Mouse (Mus musculus) hindbrain, embryonic 10.5 days (tissue): ENCODE measurements around the gene Asphd2. TPM values are rescaled to one million over a fixed set of nuclear protein-coding genes. Genes with fewer than 3 reads are reported as not detected.

Source experiments
- DNase-seq: peaks from one replicate; pipeline ENCODE4 v3.0.0-alpha.2; 2017; ENCODE audit warnings: low spot score
- H3K27ac ChIP-seq: fragments of 300-500 bp; sonication (generic); 2 replicates; pipeline ENCODE4 v1.5.1; 2016; ENCODE audit warnings: mild to moderate bottlenecking, moderate library complexity
- H3K27me3 ChIP-seq: fragments of 300-500 bp; sonication (generic); 2 replicates; pipeline ENCODE4 v1.6.1; 2016; ENCODE audit warnings: mild to moderate bottlenecking; ENCODE audit not compliant: poor library complexity, insufficient read depth, severe bottlenecking
- H3K36me3 ChIP-seq: fragments of 300-500 bp; sonication (generic); 2 replicates; pipeline ENCODE4 v1.6.1; 2016; ENCODE audit warnings: mild to moderate bottlenecking, moderate library complexity
- H3K4me1 ChIP-seq: fragments of 300-500 bp; sonication (generic); replicated peaks from 2 replicates; pipeline ENCODE4 v1.6.1; 2016; ENCODE audit warnings: mild to moderate bottlenecking
- H3K4me3 ChIP-seq: fragments of 300-500 bp; sonication (generic); 2 replicates; pipeline ENCODE4 v1.5.1; 2016; ENCODE audit warnings: mild to moderate bottlenecking, moderate library complexity
- H3K9me3 ChIP-seq: fragments of 300-500 bp; sonication (generic); 2 replicates; pipeline ENCODE4 v1.6.1; 2016; ENCODE audit warnings: mild to moderate bottlenecking, moderate library complexity
- WGBS: fragments of 180-500 bp; shearing (Covaris S2); methylation state at CpG from one replicate; pipeline ENCODE4 v1.1.7; 2016; 5-methylcytosine and 5-hydroxymethylcytosine counted together
- polyA plus RNA-seq: library from polyadenylated mRNA; unstranded; fragments of >200 nt; fragmentation: Nextera tagmentation; extraction: Ambion mirVana; gene quantifications from 2 replicates; pipeline ENCODE4 v1.2.1, GENCODE M21; 2016

Asphd2 gene
- polyA plus RNA-seq, 1 experiment from 2014 or later: 24.8 TPM

GRCm38 (mm10) chr5:112384805-112385472 is 9.7 kb downstream of the Asphd2 start:
- H3K4me1 ChIP-seq: peaks cover 24% of the 10 kb centered on the region
- no peaks in the 10 kb centered on the region for H3K9me3 ChIP-seq
- H3K27me3 ChIP-seq: no peaks in the 10 kb centered on the region
- no peak for DNase-seq
- no peak overlapping the region for H3K4me3 ChIP-seq
- WGBS: 92% methylated on average over 13 of the region's 13 CpGs
- H3K36me3 ChIP-seq: peaks cover 65% of the 10 kb centered on the region
- H3K27ac ChIP-seq: no peak overlapping the region

- 73% methylated on average over 17 of the region's 17 CpGs for WGBS
- DNase-seq: no peak
- Histone ChIP-seq H3K9me3 (no peaks in the 10 kb centered on the region), H3K4me3 (no peak overlapping the region), H3K36me3 (peaks cover 68% of the 10 kb centered on the region), H3K27ac (no peak overlapping the region), H3K27me3 (no peaks in the 10 kb centered on the region), H3K4me1 (peaks cover 18% of the 10 kb centered on the region)
These were observed 11.9 kb downstream of the Asphd2 start for GRCm38 (mm10) chr5:112382641-112383330.

- Histone ChIP-seq H3K4me3 (no peak overlapping the region), H3K27ac (peak overlapping the region; percentile 66), H3K36me3 (peaks cover 68% of the 10 kb centered on the region), H3K9me3 (no peaks in the 10 kb centered on the region), H3K27me3 (no peaks in the 10 kb centered on the region), H3K4me1 (peaks cover 18% of the 10 kb centered on the region)
- WGBS: 67% methylated on average over 9 of the region's 9 CpGs
- no peak for DNase-seq
These were observed 12.6 kb downstream of the Asphd2 start for GRCm38 (mm10) chr5:112382042-112382441.

- Histone ChIP-seq H3K9me3 (no peaks in the 10 kb centered on the region), H3K36me3 (peaks cover 65% of the 10 kb centered on the region), H3K4me3 (no peak overlapping the region), H3K27ac (peak overlapping the region; percentile 29; the same call in 1 of the 2 replicates), H3K27me3 (no peaks in the 10 kb centered on the region), H3K4me1 (peaks cover 22% of the 10 kb centered on the region)
- DNase-seq: no peak
- 86% methylated on average over 11 of the region's 11 CpGs for WGBS
These were observed 13.5 kb downstream of the Asphd2 start for GRCm38 (mm10) chr5:112381154-112381553.

- H3K36me3 ChIP-seq: peaks cover 72% of the 10 kb centered on the region
- no peaks in the 10 kb centered on the region for H3K27me3 ChIP-seq
- DNase-seq: no peak
- H3K27ac ChIP-seq: no peak overlapping the region
- 76% methylated on average over 6 of the region's 6 CpGs for WGBS
- H3K4me1 ChIP-seq: peaks cover 38% of the 10 kb centered on the region
- H3K9me3 ChIP-seq: no peaks in the 10 kb centered on the region
- no peak overlapping the region for H3K4me3 ChIP-seq
These were observed 15.9 kb downstream of the Asphd2 start for GRCm38 (mm10) chr5:112378716-112379115.

GRCm38 (mm10) chr5:112377380-112377779 is 17.3 kb downstream of the Asphd2 start:
- H3K4me1 ChIP-seq: peaks cover 41% of the 10 kb centered on the region
- DNase-seq: no peak
- no peaks in the 10 kb centered on the region for H3K9me3 ChIP-seq
- WGBS: 88% methylated on average over 1 of the region's 1 CpGs
- no peaks in the 10 kb centered on the region for H3K27me3 ChIP-seq
- no peak overlapping the region for H3K4me3 ChIP-seq
- no peak overlapping the region for H3K27ac ChIP-seq
- H3K36me3 ChIP-seq: peaks cover 85% of the 10 kb centered on the region

- Histone ChIP-seq H3K9me3 (no peaks in the 10 kb centered on the region), H3K36me3 (peaks cover 84% of the 10 kb centered on the region), H3K4me3 (no peak overlapping the region), H3K27me3 (no peaks in the 10 kb centered on the region), H3K4me1 (peaks cover 41% of the 10 kb centered on the region), H3K27ac (no peak overlapping the region)
- 85% methylated on average over 4 of the region's 4 CpGs for WGBS
- DNase-seq: no peak
These were observed 18.6 kb downstream of the Asphd2 start for GRCm38 (mm10) chr5:112376111-112376510.

- DNase-seq: peak; percentile 72
- peak overlapping the region; percentile 78 for H3K27ac ChIP-seq
- H3K36me3 ChIP-seq: peaks cover 84% of the 10 kb centered on the region
- peaks cover 23% of the 10 kb centered on the region; the same call in 1 of the 2 replicates for H3K27me3 ChIP-seq
- no peaks in the 10 kb centered on the region for H3K9me3 ChIP-seq
- H3K4me3 ChIP-seq: no peak overlapping the region
- 25% methylated on average over 7 of the region's 7 CpGs for WGBS
- peaks cover 68% of the 10 kb centered on the region for H3K4me1 ChIP-seq
These were observed 22.7 kb downstream of the Asphd2 start for GRCm38 (mm10) chr5:112371933-112372332.

- peaks cover 55% of the 10 kb centered on the region for H3K4me1 ChIP-seq
- peak overlapping the region; percentile 64; the same call in 1 of the 2 replicates for H3K27ac ChIP-seq
- H3K9me3 ChIP-seq: no peaks in the 10 kb centered on the region
- no peak overlapping the region for H3K4me3 ChIP-seq
- WGBS: 89% methylated on average over 12 of the region's 12 CpGs
- peaks cover 82% of the 10 kb centered on the region for H3K36me3 ChIP-seq
- peaks cover 25% of the 10 kb centered on the region; the same call in 1 of the 2 replicates for H3K27me3 ChIP-seq
- DNase-seq: no peak
These were observed 24.3 kb downstream of the Asphd2 start for GRCm38 (mm10) chr5:112370236-112370813.

GRCm38 (mm10) chr5:112369326-112369725 is 25.3 kb downstream of the Asphd2 start:
- no peak for DNase-seq
- no peak overlapping the region for H3K4me3 ChIP-seq
- WGBS: 83% methylated on average over 13 of the region's 13 CpGs
- peak overlapping the region; percentile 64 for H3K27ac ChIP-seq
- H3K9me3 ChIP-seq: no peaks in the 10 kb centered on the region
- peaks cover 82% of the 10 kb centered on the region for H3K36me3 ChIP-seq
- peaks cover 25% of the 10 kb centered on the region; the same call in 1 of the 2 replicates for H3K27me3 ChIP-seq
- H3K4me1 ChIP-seq: peaks cover 47% of the 10 kb centered on the region

GRCm38 (mm10) chr5:112368666-112369065 is 26.0 kb downstream of the Asphd2 start:
- no peak overlapping the region for H3K27ac ChIP-seq
- H3K27me3 ChIP-seq: peaks cover 25% of the 10 kb centered on the region; the same call in 1 of the 2 replicates
- no peak for DNase-seq
- H3K9me3 ChIP-seq: no peaks in the 10 kb centered on the region
- H3K36me3 ChIP-seq: peaks cover 82% of the 10 kb centered on the region
- peaks cover 47% of the 10 kb centered on the region for H3K4me1 ChIP-seq
- H3K4me3 ChIP-seq: no peak overlapping the region
- 90% methylated on average over 10 of the region's 10 CpGs for WGBS

GRCm38 (mm10) chr5:112367929-112368328 is 26.7 kb downstream of the Asphd2 start:
- Histone ChIP-seq H3K4me3 (no peak overlapping the region), H3K4me1 (peaks cover 45% of the 10 kb centered on the region), H3K9me3 (no peaks in the 10 kb centered on the region), H3K36me3 (peaks cover 82% of the 10 kb centered on the region), H3K27me3 (peaks cover 25% of the 10 kb centered on the region; the same call in 1 of the 2 replicates), H3K27ac (no peak overlapping the region)
- 90% methylated on average over 12 of the region's 12 CpGs for WGBS
- DNase-seq: no peak

GRCm38 (mm10) chr5:112367338-112367737 is 27.3 kb downstream of the Asphd2 start:
- Histone ChIP-seq H3K27me3 (peaks cover 25% of the 10 kb centered on the region; the same call in 1 of the 2 replicates), H3K27ac (no peak overlapping the region), H3K4me3 (no peak overlapping the region), H3K36me3 (peaks cover 82% of the 10 kb centered on the region), H3K4me1 (peaks cover 39% of the 10 kb centered on the region), H3K9me3 (no peaks in the 10 kb centered on the region)
- WGBS: 87% methylated on average over 4 of the region's 4 CpGs
- no peak for DNase-seq
